Mouse (Mus musculus): ENCODE results near the gene Hist2h2aa2.
"Not testable (repeated sequence)": the region's sequence is repeated elsewhere in the genome, so short reads cannot be mapped to it uniquely, and the experiment has no call there.

Hist2h2aa2 gene

DNA sequence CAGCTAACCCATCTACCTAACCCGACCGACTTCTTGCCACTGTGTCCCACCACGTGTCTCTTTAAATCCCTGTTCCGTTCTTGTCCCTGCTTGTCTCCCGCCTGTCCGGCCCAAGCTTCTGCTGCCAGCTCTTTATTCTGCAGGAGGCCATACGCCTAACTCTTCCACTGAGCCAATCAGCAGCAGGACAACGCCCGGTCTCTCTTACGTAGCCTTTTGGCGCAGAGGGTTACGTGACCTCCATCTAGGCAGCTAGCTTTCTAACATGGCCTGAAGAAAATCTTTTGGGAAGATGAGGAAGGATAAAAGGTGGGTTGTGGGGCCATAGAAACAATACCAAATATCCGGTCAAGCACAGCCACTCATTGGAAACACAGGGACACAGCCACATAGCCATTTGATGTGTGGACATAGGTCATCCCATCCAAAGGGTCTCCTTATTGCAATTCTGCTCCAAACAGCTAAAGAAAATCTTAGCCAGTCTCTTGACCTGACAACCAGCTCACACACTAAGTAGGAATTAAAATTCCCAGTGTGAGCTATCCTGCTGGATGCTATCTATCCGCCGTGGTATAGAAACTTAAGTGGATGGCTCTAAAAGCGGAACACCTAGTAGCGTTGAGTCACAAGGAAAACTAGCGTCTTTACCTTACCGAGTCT is 22.3 kb upstream of the Hist2h2aa2 start:
- DNase-seq (ENCODE audit: low read depth, low spot score) = no peak

DNA sequence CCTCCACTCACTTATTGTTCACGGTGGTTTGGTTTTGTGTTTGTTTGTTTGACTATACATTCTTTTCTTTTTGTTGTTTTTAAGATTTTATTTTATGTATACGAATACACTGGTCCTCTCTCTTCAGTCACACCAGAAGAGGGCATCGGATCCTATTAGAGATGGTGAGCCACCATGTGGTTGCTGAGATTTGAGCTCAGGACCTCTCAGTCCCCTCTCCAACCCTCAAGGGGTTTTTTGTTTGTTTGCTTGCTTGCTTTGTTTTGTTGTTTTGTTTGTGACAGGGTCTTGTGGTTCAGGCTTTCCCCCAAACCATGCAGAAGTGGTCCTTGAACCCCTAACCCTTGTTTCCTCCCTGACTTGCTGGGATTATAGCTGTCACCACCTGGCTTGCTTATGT is 21.5 kb upstream of the Hist2h2aa2 start:
- DNase-seq (ENCODE audit: low read depth, low spot score) = no peak

DNA sequence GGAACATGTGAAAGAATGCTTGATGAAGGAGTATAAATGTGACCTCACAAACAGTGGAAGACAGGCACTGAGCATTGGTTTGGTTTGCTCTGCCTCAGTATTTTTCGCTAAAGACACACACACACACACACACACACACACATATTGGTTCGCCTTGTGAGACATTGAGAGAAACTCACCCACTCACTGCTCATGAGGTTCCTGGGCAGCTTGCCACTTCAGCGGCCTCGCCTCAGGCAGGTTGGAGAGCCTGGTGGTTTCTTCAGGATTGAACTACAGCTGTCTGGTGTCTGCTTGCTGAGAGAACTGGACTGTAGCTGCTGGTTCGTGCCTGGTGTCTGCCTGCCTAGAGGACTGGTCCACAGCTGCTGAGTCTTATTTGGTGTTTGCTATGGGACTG is 20.1 kb upstream of the Hist2h2aa2 start:
- no peak for DNase-seq (ENCODE audit: low read depth, low spot score)

DNA sequence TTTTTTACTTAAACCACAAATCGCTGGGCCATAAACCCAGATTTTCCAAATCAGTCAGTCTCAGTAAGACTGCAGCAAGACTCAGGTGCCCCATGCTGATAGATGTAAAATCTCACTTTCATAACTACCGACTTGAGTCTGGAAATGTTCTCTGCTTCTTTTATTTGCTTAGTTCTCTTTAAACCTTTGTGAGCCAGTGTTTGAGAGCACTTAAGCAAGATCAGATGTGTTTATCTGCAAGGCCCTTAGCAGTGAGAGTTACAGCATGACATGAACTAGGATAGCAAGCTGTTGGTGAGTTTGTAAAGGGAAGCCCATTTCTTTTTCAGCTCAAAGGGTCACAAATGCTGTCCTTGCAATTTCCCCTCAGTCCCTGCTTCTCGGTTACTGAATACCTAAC is 17.1 kb upstream of the Hist2h2aa2 start:
- DNase-seq (ENCODE audit: low read depth, low spot score) = no peak

DNA sequence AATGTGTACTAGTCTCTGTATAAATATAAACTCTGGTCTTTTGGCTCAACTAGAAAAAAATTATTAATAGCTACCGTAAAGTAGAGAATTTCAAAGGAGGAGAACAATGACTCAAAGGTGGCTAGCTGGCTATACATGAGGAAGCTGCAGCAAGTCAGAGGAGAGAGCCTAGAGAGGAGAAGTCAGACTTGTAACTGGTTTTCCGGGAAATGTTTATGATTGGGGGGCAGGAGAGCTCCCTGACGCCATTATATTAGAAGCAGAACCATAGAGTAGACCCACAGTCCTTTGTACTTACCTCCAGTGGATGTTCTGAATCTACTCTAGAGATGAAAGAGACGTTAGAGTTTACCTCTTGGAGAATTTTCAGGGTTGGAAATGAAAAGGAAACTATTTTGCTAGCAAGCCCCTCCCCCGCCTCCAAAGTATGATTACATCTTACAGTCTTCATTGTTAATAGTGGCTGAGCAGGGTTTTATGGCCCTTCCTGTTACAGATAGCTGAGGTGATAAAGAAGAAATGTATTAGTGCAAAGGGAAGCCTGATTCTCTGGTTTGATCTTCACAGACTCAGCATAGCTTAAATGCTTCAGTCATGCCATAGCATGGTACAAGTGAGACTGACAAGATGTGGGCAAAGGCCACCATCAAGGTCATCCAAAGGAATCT is 16.0 kb upstream of the Hist2h2aa2 start:
- no peak for DNase-seq (ENCODE audit: low read depth, low spot score)

DNA sequence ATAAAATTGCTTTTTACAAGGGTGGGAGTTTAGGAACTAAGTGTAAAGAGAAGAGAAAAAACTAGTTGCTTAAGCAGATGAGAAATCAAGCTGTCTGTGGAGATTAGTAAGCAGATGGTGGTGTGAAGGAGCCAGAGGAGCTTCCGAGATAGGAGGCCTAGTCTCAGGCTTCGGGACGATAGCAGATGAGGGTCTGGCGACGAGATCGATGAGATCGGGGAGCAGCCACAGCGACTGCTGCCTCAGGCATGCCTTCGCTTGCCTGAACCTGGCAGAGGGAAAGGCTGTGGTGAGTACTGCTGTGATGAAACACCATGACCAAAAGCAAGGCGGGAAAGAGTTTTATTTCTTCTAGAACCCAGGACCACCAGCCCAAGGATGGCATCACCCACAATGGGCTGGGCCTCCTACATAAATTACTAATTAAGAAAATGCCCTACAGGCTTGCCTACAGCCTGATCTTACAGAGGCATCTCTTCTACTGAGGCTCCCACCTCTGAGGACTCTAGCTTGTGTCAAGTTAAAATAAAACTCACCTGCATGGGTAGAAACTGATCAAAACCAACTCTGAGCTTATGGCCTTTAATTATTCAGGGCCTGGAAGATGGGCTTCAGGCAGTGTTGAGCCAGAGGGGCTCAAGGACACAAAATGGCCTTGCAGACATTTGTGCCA is 14.7 kb upstream of the Hist2h2aa2 start:
- DNase-seq (ENCODE audit: low read depth, low spot score) = no peak

DNA sequence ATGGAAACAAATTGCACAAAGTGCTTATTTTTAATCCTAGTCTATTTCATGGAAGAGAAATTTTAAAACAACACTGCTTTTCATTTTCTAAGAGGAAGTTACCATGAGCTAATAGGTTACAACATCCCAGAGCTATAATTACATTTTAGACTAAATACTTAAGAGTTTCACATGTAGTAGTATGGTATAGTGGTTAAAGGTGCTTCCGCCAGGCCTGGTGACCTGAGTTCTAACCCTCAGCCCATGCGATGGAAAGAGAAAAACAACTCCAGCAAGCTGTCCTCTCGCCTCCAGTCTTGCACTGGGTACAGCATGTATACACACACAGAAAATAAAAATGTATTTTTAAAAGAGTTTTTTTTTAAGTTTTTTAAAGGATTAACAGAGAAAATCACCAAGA is 11.7 kb upstream of the Hist2h2aa2 start:
- no peak for DNase-seq (ENCODE audit: low read depth, low spot score)

DNA sequence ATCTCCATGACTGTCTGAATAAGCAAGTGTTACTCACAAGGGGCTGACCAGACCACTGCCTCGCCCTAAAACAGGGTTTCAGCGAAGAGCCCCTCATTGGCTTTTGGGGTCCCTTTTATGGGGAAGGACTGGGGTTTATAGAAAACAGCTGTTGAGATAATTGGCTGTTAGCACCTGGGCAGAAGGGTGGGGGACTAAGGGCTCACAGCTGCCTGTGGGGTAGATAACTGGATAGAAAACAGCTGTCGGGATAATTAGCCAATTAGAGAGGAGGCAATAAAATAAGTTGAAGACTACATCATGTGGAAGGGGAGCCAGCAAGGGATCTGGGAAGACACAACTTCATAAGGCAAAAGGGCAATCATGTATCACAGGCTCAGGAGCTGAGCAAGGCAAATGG is 10.8 kb upstream of the Hist2h2aa2 start:
- no peak for DNase-seq (ENCODE audit: low read depth, low spot score)

DNA sequence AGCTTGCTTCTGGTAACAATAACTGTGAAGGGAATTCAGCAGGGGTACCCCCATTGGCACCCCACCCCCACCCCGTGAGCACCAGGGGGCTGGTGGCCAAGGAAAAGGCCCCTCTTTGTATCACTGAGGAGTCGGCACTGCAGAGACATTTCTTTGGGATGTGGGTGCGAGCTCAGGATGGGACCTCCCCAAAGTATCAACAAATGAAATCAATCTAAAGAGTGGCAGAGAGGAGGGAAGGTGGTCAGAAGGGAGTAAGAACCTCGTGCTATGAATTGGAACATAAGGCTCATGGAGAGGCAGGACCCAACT is 8.9 kb upstream of the Hist2h2aa2 start:
- no peak for DNase-seq (ENCODE audit: low read depth, low spot score)

DNA sequence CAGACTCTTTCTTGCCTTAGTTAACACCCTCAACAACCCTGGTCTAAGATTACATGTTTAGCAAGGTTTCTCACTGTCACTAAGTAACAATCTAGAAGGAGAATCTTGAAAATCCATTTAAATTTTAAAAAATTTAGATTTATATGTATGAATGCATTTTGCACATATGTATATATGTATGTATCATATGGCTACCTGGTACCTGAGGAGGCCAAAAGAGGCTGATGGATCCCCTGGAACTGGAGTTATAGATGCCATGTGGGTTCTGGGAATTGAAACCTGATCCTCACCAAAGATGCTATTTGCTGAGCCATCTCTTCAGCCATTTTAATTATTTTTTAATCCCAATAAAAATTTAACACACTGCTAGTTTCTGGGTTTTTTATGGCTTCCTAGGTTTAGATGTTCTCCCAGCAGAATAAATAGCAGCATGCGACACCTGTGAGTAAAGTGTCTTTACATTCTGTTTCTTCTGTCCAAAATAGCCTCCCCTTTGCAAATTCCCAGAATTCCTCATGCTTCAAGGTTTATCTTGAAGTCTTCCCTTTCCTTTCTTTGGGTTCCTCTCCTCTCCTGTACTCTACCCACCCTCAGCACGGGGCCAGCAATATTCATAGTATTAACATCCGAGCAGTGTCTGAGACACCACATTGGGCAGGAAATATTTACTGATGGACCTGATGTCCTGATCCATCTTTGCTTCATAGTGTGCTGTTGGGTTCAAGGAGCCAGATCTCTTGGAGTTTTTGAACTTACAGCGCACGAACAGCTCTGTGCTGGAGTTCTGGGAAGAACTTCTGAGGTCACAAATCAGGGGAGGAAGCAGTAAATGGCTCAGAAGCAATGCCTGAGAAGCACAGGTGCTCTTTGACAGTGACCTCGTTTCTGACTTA is 8.3 kb upstream of the Hist2h2aa2 start:
- no peak for DNase-seq (ENCODE audit: low read depth, low spot score)

DNA sequence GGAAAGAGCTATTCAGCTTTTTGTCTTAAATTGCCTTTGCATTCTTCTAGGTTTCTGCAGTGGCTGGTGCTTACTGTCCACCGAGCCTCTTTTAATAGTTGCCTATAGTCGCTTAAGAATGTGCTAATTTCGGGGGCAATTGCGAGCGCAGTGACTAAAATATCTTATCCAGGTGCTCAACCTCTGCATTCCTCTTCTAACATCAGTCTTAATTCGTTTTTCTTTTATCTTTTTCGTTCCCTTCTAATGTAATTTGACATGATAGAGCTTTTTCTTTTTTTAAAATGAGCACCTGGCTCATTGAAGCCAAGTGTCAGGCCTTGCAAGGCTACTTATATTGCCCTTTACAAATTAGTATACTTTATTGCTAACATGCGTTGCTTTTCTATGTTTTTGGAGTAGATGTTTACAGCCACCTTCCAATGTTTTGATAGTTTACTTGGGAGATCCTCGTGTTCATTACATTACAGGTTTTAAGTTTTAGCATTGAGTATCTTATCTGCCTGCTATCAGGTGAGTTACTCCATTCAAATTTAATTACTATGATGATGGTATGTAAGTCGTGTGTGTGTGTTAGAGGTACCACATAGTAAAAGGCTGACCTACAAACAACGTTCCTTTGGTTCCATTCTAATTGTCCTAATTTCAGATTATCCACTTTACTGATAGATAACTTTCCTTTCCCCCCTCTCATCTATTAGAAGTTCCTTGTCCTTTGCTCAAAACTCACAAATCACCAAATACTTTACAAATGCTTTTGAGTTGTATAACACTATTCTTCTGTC is 7.5 kb upstream of the Hist2h2aa2 start:
- DNase-seq (ENCODE audit: low read depth, low spot score) = no peak

DNA sequence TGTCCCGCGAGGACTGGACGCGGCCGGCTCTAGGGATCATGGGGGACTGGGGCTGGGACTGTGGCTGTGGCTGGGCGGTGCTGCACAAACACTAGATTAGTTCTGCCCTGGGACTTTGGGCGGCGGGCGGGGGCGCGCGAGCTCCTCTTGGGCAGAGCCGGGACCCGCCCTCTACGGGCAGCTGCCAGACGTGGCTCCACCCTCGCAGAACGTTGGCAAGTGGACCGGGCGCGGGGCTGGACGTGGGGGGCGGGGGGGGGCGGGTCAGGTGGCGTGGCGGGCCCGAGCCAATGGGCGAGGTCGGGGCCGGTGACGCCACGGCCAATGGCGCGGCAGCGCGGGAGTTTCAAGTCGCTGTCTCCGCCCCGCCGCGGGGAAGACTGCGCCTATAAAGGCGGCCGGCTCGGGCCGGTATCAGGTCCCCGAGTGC is 6.4 kb upstream of the Hist2h2aa2 start, which contains the start of gene Hist2h3c1:
Hist2h3c1 (plus strand) TSS at position 259 of the 430 bp plus-strand sequence.
- DNase-seq (ENCODE audit: low read depth, low spot score) = not testable (repeated sequence)

DNA sequence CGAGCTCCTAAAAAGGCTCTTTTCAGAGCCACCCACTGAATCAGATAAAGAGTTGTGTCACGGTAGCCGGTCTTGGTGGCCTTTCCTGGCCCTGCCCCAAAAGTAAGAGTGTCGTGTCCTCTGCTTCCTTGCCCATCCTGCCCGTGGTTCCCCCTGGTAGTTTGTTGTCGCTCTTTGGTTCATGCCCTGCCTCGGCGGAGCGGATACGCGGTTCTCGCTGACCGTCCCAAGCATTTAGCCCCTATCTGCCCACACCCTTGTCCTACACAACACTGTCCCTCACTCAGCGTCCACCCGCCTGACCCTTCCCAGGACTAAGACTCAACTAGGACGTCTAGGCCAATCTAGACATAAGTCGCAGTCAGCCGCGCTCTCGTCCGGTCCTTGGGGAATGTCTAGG is 5.9 kb upstream of the Hist2h2aa2 start:
- DNase-seq (ENCODE audit: low read depth, low spot score) = not testable (repeated sequence)

DNA sequence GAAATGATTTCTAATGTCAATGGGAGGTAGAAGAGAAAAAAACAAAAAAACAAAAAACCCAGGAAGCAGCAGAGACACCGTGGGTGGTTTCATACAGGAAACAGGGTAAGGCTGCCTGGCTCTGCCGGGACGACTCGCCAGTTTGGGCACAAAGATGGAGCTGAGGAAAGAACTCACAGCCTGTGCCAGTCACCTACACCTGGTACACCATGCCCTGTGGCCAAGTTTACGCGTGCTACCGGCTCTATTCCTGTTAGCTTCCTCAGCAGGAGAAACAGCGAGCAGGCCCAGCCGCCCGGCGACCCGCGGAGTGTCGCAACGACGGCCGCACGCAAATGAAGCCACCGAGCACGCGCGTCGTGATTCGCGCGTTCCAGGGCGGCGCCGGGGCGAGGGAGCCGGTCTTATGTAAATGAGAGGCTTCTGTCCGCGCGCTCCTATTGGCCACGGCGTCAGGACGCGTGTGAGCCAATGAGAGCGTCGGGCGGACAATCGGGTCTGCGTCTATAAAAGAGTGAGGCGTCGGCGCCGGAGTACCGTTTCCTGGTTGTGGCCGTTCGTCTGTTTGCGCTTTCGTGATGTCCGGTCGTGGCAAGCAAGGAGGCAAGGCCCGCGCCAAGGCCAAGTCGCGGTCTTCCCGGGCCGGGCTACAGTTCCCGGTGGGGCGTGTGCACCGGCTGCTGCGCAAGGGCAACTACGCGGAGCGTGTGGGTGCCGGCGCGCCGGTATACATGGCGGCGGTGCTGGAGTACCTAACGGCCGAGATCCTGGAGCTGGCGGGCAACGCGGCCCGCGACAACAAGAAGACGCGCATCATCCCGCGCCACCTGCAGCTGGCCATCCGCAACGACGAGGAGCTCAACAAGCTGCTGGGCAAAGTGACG is 5.2 kb upstream of the Hist2h2aa2 start, which contains the start of gene Hist2h2aa1:
Hist2h2aa1 (plus strand) TSS at position 495 of the 884 bp plus-strand sequence.
- not testable (repeated sequence) for DNase-seq (ENCODE audit: low read depth, low spot score)

DNA sequence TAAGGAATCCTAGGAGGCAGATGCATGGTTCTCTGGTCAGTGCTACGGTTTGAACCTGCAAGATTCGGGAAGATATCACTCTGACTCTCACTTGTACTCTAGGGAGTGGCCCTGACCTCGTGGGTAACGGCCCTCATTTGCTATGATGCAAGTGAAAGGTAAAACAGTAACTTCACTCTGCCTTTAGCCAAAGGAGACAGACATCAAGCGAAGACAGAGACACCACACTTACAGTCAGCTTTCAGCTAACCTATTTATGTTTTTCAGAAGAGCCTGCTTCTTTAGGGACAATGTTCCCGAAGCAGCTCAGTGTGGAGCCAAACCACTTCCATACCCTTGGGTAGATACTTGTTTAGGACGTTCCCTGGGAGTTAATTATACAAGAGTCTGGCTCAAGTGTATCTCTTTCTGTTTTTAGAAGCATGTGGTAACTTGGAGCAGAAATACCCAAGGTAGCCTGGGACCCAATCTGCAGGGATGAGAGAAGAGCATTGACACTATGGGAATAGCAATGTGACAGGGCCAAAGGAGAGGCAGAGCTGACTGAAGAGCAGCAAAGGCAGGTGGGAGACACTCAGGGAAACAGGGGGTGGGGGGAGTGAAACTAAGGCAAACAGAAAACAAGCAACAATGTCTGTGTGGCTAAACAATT is 4.0 kb upstream of the Hist2h2aa2 start:
- DNase-seq (ENCODE audit: low read depth, low spot score) = no peak

DNA sequence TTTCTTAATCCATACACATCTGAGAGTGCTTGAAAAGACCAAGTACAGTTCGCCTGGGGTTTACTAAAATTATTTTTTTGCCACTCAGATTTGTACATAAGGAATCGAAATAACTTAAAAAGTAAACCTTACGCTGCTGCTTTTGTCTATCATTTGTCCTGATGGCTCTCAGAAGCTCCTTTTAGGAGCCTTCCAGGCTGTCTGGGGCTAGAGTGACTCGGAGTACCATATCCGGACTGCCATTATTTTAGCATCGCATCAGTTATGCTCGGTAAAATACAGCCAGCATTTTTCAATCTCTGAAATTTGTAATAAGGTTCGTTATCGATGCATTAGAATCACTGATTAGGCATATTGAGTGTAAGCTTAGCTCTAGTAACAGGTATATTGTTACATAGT is 722 bp upstream of the Hist2h2aa2 start:
- DNase-seq (ENCODE audit: low read depth, low spot score) = no peak

DNA sequence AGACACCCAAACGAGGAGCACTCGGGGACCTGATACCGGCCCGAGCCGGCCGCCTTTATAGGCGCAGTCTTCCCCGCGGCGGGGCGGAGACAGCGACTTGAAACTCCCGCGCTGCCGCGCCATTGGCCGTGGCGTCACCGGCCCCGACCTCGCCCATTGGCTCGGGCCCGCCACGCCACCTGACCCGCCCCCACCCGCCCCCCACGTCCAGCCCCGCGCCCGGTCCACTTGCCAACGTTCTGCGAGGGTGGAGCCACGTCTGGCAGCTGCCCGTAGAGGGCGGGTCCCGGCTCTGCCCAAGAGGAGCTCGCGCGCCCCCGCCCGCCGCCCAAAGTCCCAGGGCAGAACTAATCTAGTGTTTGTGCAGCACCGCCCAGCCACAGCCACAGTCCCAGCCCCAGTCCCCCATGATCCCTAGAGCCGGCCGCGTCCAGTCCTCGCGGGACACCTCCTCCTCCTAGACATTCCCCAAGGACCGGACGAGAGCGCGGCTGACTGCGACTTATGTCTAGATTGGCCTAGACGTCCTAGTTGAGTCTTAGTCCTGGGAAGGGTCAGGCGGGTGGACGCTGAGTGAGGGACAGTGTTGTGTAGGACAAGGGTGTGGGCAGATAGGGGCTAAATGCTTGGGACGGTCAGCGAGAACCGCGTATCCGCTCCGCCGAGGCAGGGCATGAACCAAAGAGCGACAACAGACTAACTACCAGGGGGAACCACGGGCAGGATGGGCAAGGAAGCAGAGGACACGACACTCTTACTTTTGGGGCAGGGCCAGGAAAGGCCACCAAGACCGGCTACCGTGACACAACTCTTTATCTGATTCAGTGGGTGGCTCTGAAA is 902 bp downstream of the Hist2h2aa2 start, which contains the start of gene Hist2h3c2:
Hist2h3c2 (minus strand) TSS at position 174 of the 840 bp plus-strand sequence.
- DNase-seq (ENCODE audit: low read depth, low spot score) = not testable (repeated sequence)

DNA sequence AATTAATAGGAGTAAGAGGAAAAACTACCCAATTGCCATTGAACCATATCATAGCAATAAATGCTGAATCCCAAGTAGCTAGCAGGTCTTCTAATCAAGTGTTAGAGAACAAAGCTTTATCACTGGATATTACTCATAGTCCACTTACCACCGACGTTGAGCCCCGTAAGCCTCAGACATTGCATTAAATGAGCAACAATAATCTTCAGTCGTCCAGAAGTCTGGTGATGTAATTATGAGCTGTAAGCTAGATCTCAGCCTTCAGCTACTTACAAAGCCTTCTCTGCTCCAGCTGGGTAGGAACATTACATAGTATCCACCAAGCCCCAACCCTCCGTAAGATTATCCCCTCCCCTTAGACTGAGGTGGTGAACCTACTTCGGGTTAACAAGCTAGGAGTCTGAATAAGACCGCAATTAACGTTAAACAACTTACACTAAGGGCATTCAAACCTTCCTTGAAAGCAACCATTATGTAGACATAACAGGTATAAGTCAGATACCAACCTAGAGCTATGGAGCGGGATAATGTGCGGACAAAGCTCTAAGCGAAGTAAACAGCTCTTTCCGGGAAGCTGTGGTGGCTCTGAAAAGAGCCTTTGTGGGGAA is 2.1 kb downstream of the Hist2h2aa2 start:
- no peak for DNase-seq (ENCODE audit: low read depth, low spot score)

Measured in retina, adult 2 months (tissue).